Mouse (Mus musculus) hindbrain, postnatal 0 days (tissue): ENCODE measurements around the gene Hmox1. TPM values are rescaled to one million over a fixed set of nuclear protein-coding genes. Genes with fewer than 3 reads are reported as not detected.

Source experiments
- ATAC-seq: fragments of 200-750 bp; cut with Nextera tagmentation; 2 replicates; pipeline ENCODE4 v1.8.0; 2017; ENCODE audit warnings: mild to moderate bottlenecking, moderate TSS enrichment, moderate library complexity
- DNase-seq: peaks from one replicate; pipeline ENCODE4 v3.0.0-alpha.2; 2015; ENCODE audit warnings: low spot score
- H3K27ac ChIP-seq: fragments of 300-500 bp; sonication (generic); 2 replicates; pipeline ENCODE4 v1.5.1; 2014; ENCODE audit warnings: mild to moderate bottlenecking
- H3K27me3 ChIP-seq: fragments of 300-500 bp; sonication (generic); 2 replicates; pipeline ENCODE4 v1.6.1; 2014; ENCODE audit warnings: low read length, mixed read lengths; ENCODE audit not compliant: insufficient read depth
- H3K36me3 ChIP-seq: fragments of 300-500 bp; sonication (generic); 2 replicates; pipeline ENCODE4 v1.6.1; 2014; ENCODE audit warnings: low read length, mixed read lengths; ENCODE audit not compliant: insufficient read depth
- H3K4me1 ChIP-seq: fragments of 300-500 bp; sonication (generic); 2 replicates; pipeline ENCODE4 v1.6.1; 2014; ENCODE audit warnings: antibody characterized with exemption, low read length, mixed read lengths; ENCODE audit not compliant: insufficient read depth
- H3K4me2 ChIP-seq: fragments of 300-500 bp; sonication (generic); 2 replicates; pipeline ENCODE4 v1.6.1; 2014; ENCODE audit warnings: low read depth, mild to moderate bottlenecking, low read length, moderate library complexity, mixed read lengths
- H3K4me3 ChIP-seq: fragments of 300-500 bp; sonication (generic); 2 replicates; pipeline ENCODE4 v1.5.1; 2014; ENCODE audit warnings: low read length
- H3K9ac ChIP-seq: fragments of 300-500 bp; sonication (generic); replicated peaks from 2 replicates; pipeline ENCODE4 v1.6.1; 2014; ENCODE audit warnings: mild to moderate bottlenecking, low read length, moderate library complexity, mixed read lengths
- H3K9me3 ChIP-seq: fragments of 300-500 bp; sonication (generic); 2 replicates; pipeline ENCODE4 v1.6.1; 2016; ENCODE audit warnings: low read length, mixed read lengths
- CTCF ChIP-seq: IDR thresholded peaks from 2 replicates; pipeline ENCODE4 v1.5.1; 2016; ENCODE audit warnings: antibody characterized with exemption, control low read depth, low read depth
- whole genome bisulfite sequencing: fragments of 180-500 bp; shearing (Covaris S2); extraction: QIAGEN DNeasy Blood & Tissue Kit; methylation state at CpG from one replicate; pipeline ENCODE4 v1.1.7; 2014; 5-methylcytosine and 5-hydroxymethylcytosine counted together
- polyA plus RNA-seq: library from polyadenylated mRNA; unstranded; fragments of >200 nt; fragmentation: Nextera tagmentation; extraction: Ambion mirVana; gene quantifications from 2 replicates; pipeline ENCODE4 v1.2.1, GENCODE M21; 2015
- total RNA-seq: library from RNA; depleted of rRNA; stranded (reverse); fragments of >200 nt; gene quantifications from 2 replicates; pipeline ENCODE4 v1.2.3, GENCODE M21; 2014

Gene Hmox1
- total and polyA plus RNA-seq, 2 experiments from 2014 or later = 12.1 to 21.3 TPM

GRCm38 (mm10) chr8:75110093-75110492 lies 16.7 kb downstream of the Hmox1 start:
- DNase-seq (no peak), ATAC-seq (no peak)
- Histone ChIP-seq H3K9ac (peak overlapping the region; percentile 53), H3K36me3 (no peaks in the 10 kb centered on the region), H3K27ac (no peak overlapping the region), H3K4me2 (peak overlapping the region; percentile 90), H3K9me3 (no peaks in the 10 kb centered on the region), H3K4me1 (peaks cover 9% of the 10 kb centered on the region), H3K4me3 (peak overlapping the region; percentile 76), H3K27me3 (no peaks in the 10 kb centered on the region)
- WGBS = 20% methylated on average over 13 of the region's 13 CpGs
- no peak for TF ChIP-seq CTCF

GRCm38 (mm10) chr8:75118505-75118904 lies 25.1 kb downstream of the Hmox1 start:
- H3K4me2 ChIP-seq = no peak overlapping the region
- no peaks in the 10 kb centered on the region for H3K27me3 ChIP-seq
- H3K9ac ChIP-seq = no peak overlapping the region
- peaks cover 15% of the 10 kb centered on the region for H3K36me3 ChIP-seq
- H3K4me1 ChIP-seq = no peaks in the 10 kb centered on the region
- TF ChIP-seq CTCF = no peak
- no peaks in the 10 kb centered on the region for H3K9me3 ChIP-seq
- H3K4me3 ChIP-seq = no peak overlapping the region
- no peak overlapping the region for H3K27ac ChIP-seq
- WGBS = 95% methylated on average over 1 of the region's 1 CpGs
- DNase-seq = no peak
- ATAC-seq = no peak

DNA sequence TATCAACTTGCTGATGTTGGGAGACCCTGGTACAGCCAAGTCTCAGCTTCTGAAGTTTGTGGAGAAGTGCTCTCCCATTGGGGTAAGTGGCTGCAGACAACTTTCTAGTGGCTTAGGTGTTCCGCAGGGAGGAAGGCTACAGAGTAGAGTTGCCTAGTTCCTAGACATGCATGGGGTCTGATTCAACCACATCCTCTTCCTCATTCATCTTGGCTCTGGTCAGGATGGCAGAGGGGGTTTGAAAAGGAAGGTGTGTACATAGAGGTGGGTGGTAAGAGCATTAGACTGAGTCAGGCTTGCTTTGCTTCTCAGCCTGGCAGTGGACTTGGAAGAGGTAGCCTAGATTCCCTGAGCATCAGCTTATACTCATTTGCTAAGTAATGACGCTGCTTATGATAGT lies 25.9 kb downstream of the Hmox1 start:
- Histone ChIP-seq H3K4me3 (no peak overlapping the region), H3K4me2 (no peak overlapping the region), H3K4me1 (no peaks in the 10 kb centered on the region), H3K9me3 (no peaks in the 10 kb centered on the region), H3K27ac (no peak overlapping the region), H3K27me3 (no peaks in the 10 kb centered on the region), H3K9ac (no peak overlapping the region), H3K36me3 (peaks cover 15% of the 10 kb centered on the region)
- no peak for TF ChIP-seq CTCF
- 96% methylated on average over 2 of the region's 2 CpGs for WGBS
- ATAC-seq = no peak
- DNase-seq = no peak

GRCm38 (mm10) chr8:75119747-75120146 lies 26.3 kb downstream of the Hmox1 start:
- H3K27me3 ChIP-seq = no peaks in the 10 kb centered on the region
- H3K9ac ChIP-seq = no peak overlapping the region
- H3K4me1 ChIP-seq = no peaks in the 10 kb centered on the region
- DNase-seq (no peak), ATAC-seq (no peak)
- peaks cover 15% of the 10 kb centered on the region for H3K36me3 ChIP-seq
- no peak overlapping the region for H3K4me2 ChIP-seq
- no peak for TF ChIP-seq CTCF
- H3K9me3 ChIP-seq = no peaks in the 10 kb centered on the region
- WGBS = 91% methylated on average over 2 of the region's 2 CpGs
- H3K27ac ChIP-seq = no peak overlapping the region
- H3K4me3 ChIP-seq = no peak overlapping the region

DNA sequence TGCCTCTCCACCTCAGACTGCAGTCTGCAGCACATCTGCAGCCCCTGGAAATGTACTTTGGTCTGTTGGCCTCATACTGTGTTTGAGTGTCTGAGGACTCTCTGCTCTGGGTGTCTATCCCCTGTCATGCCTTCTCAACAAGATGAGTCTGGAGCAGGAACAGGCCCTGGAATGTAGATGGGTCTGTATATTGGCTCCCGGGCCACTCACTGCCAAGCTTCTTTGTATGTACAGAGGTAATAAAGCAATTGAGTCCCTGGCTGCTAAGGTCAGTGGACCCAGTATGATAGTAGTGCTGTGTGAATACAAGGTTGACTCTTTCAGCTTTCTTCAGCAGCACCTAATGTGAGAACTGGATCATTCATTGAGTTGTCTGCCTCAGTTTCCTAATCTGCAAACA lies 34.0 kb downstream of the Hmox1 start:
- WGBS = 92% methylated on average over 1 of the region's 1 CpGs
- no peak overlapping the region for H3K4me3 ChIP-seq
- H3K36me3 ChIP-seq = peaks cover 10% of the 10 kb centered on the region; the same call in 1 of the 2 replicates
- H3K27ac ChIP-seq = no peak overlapping the region
- no peak overlapping the region for H3K9ac ChIP-seq
- ATAC-seq = no peak
- TF ChIP-seq CTCF = no peak
- H3K4me1 ChIP-seq = no peaks in the 10 kb centered on the region
- H3K9me3 ChIP-seq = no peaks in the 10 kb centered on the region
- no peak for DNase-seq
- H3K27me3 ChIP-seq = no peaks in the 10 kb centered on the region
- no peak overlapping the region for H3K4me2 ChIP-seq

GRCm38 (mm10) chr8:75132485-75132884 lies 39.1 kb downstream of the Hmox1 start:
- no peaks in the 10 kb centered on the region for H3K27me3 ChIP-seq
- no peak overlapping the region for H3K4me3 ChIP-seq
- TF ChIP-seq CTCF = peak; percentile 81
- H3K9ac ChIP-seq = no peak overlapping the region
- WGBS = 16% methylated on average over 3 of the region's 3 CpGs
- ATAC-seq = 0 out of 2 replicates have a peak, but pooled peaks have one; percentile 31
- DNase-seq = peak; percentile 70
- no peak overlapping the region for H3K4me2 ChIP-seq
- H3K4me1 ChIP-seq = no peaks in the 10 kb centered on the region; the same call in 1 of the 2 replicates
- H3K27ac ChIP-seq = no peak overlapping the region
- H3K36me3 ChIP-seq = 0 out of 2 replicates have a peak, but pooled peaks cover 3% of the 10 kb centered on the region
- no peaks in the 10 kb centered on the region for H3K9me3 ChIP-seq

DNA sequence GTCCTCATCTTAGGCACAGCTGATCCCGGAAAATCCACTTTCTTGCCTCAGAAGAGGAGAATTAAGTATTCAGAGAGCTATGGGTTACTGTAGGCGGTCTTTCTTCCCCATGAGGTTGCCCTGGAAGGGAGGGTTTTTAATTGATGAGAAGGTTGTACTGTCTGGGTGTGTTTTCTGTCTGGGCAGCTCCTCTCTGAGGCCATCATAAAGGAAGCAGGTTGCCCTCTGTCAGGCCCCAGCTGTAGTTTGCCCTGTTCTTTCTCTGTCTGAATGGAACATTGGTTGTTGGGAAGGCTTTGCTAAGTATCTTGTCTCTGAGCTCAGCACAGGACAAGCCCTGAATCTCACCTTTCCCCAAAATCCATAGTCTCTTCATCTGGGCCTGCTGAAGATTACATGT lies 40.0 kb downstream of the Hmox1 start:
- Histone ChIP-seq H3K27me3 (no peaks in the 10 kb centered on the region), H3K9ac (no peak overlapping the region), H3K4me3 (no peak overlapping the region), H3K4me2 (no peak overlapping the region), H3K9me3 (no peaks in the 10 kb centered on the region), H3K4me1 (no peaks in the 10 kb centered on the region; the same call in 1 of the 2 replicates), H3K27ac (no peak overlapping the region), H3K36me3 (no peaks in the 10 kb centered on the region)
- ATAC-seq (no peak), DNase-seq (no peak)
- no peak for TF ChIP-seq CTCF
- WGBS = 67% methylated on average over 2 of the region's 2 CpGs
